Mouse (Mus musculus) megakaryocyte, embryonic 14.5 days (primary cell): ENCODE measurements around the gene Pds5a. TPM values are rescaled to one million over a fixed set of nuclear protein-coding genes. Genes with fewer than 3 reads are reported as not detected.
"Not testable (repeated sequence)": the region's sequence is repeated elsewhere in the genome, so short reads cannot be mapped to it uniquely, and the experiment has no call there.

ENCODE experiments used
- H3K27me3 ChIP-seq: replicated peaks from 2 replicates; pipeline ENCODE3; 2012; ENCODE audit warnings: inconsistent platforms
- H3K36me3 ChIP-seq: replicated peaks from 2 replicates; pipeline ENCODE3; 2012; ENCODE audit warnings: low read length, inconsistent platforms, mixed read lengths
- H3K4me1 ChIP-seq: 2 replicates; pipeline ENCODE4 v1.6.1; 2012; ENCODE audit warnings: inconsistent platforms
- H3K4me3 ChIP-seq: replicated peaks from 2 replicates; pipeline ENCODE3; 2012; ENCODE audit warnings: moderate library complexity, mild to moderate bottlenecking, inconsistent platforms
- H3K9me3 ChIP-seq: 2 replicates; pipeline ENCODE4 v1.6.1; 2012; ENCODE audit warnings: inconsistent platforms
- FLI1 ChIP-seq: IDR thresholded peaks from 2 replicates; pipeline ENCODE4 v1.6.1; 2012; ENCODE audit warnings: low read length, inconsistent platforms, mixed read lengths
- GATA1 ChIP-seq: IDR thresholded peaks from 3 replicates; pipeline ENCODE4 v1.6.1; 2012; ENCODE audit warnings: mixed read lengths, low read length, inconsistent platforms, borderline replicate concordance
- polyA plus RNA-seq: library from polyadenylated mRNA; stranded (reverse); fragments of >175 nt; gene quantifications from 2 replicates; pipeline ENCODE4 v1.2.3, GENCODE M21; 2012; ENCODE audit warnings: low replicate concordance; ENCODE audit not compliant: insufficient read depth

Pds5a gene
- polyA plus RNA-seq = 1.8 and 4.8 TPM in 2 replicates

DNA sequence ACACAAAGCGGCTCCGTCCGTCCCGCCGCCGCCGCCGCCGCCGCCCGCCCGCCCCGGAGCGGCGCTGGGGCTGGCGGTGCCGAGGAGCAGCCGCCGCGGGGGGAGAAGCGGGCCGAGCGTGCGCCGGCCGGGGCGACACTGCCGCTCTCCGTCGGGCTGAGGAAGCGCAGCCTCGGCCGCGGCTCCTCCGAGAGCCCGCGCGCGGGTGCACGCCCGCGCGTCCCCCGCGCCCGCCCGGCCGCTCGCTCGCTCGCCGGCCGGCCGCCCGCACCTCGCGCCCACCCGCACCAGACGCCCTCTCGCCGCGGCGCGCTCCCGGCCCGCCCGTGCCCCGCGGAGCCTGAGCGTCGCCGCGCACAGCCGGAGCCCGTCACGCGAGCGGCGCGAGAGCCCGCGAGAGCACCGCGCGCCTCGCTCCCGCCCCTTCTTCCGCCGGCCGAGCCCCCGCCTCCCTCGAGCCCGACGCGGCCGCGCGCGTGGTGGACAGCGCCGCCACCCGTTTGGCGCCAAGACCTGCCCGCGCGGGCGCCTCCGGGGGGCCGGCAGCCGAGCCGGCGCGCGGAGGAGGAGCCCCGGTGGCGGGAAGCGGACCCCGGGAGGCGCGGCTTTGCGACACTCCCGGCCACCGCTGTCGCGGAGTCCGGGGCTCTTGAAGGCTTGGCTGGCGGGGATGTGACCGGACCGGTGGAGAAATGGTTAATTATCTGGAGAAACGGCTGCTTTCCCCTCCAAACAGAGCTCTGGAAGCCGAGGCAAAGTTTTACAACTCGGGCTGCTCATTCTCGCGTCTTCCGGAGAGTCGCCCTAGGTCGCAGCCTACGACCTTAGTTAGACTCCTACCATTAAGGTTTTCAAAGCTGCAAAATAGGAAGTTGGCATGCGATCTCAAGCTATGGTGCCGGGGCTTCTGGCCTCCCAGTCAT, at the start of gene Pds5a:
Gene Pds5a (minus strand): TSS at position 438 of the 923 bp plus-strand sequence.
- TF ChIP-seq GATA1 = no peak
- TF ChIP-seq FLI1 = no peak
- Histone ChIP-seq H3K4me1 (peaks cover 36% of the 10 kb centered on the region), H3K36me3 (peaks cover 23% of the 10 kb centered on the region), H3K9me3 (no peaks in the 10 kb centered on the region), H3K4me3 (peak within 1 kb of the TSS; percentile 95), H3K27me3 (no peaks in the 10 kb centered on the region)

DNA sequence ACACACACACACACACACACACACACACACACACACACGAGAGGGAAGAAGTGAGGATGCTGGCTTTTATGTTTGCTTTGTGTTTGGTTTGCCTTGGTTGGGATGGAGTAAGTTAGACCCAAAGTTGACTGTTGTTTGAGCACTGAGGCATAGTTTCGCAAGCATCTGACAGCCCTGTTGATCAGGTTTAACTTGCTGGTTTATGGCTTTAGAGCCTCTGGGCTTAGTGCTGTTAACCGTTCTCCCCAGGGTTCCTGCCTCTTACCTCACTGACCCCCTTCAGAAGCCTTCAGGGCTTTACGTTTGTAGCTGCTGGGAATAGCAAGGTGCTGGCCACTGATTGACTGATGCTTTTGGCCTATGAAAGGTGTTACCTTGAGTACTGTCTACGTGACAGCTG, 48.8 kb upstream of the Pds5a start:
- H3K4me3 ChIP-seq = no peak overlapping the region
- TF ChIP-seq GATA1 (no peak), FLI1 (no peak)

DNA sequence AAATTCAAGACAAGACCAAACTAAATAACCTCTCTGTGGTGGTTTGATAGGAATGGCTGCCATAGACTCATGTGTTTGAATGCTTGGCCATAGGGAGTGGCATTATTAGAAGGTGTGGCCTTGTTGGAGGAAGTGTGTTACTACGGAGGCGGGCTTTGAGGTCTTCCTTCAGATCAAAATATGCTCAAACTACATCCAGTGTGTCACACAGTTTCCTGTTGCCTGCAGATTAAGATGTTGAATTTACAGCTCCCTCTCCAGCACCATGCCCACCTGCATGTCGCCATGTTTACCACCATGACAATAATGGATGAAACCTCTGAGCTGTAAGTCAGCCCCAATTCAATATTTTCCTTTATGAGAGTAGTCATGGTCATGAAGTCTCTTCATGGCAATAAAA, 41.3 kb upstream of the Pds5a start:
- H3K4me3 ChIP-seq = peak overlapping the region; percentile 85
- 0 out of 2 replicates have a peak, but pooled peaks cover 4% of the 10 kb centered on the region for H3K9me3 ChIP-seq
- H3K36me3 ChIP-seq = peaks cover 17% of the 10 kb centered on the region
- no peaks in the 10 kb centered on the region for H3K27me3 ChIP-seq
- no peak for TF ChIP-seq FLI1
- no peak for TF ChIP-seq GATA1
- H3K4me1 ChIP-seq = peaks cover 52% of the 10 kb centered on the region

More for the DNA sequence above, 48.8 kb upstream of the Pds5a start:
- Histone ChIP-seq H3K4me1 (peaks cover 70% of the 10 kb centered on the region), H3K9me3 (no peaks in the 10 kb centered on the region), H3K36me3 (peaks cover 43% of the 10 kb centered on the region), H3K27me3 (no peaks in the 10 kb centered on the region)

DNA sequence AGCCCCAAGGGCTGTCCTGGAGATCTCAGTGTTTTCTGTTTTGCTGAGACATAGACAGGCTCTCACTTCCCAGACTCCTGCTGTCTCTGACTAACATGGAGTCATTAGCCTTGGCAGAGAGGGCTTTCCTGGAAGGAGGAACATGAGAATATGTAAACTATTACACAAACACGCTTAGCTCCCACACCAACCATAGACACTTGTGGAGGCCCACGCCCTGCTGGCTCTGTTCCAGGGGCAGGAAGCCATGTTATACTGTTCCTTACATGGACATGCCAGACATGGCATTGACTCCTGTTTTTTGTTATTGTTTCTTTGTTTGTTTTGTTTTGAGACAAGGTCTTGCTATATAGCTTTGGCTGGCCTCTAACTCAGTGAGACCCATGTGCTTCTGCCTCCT, 37.5 kb upstream of the Pds5a start:
- no peaks in the 10 kb centered on the region for H3K27me3 ChIP-seq
- peaks cover 4% of the 10 kb centered on the region for H3K36me3 ChIP-seq
- peaks cover 62% of the 10 kb centered on the region for H3K4me1 ChIP-seq
- no peak for TF ChIP-seq FLI1
- no peak for TF ChIP-seq GATA1
- no peak overlapping the region for H3K4me3 ChIP-seq
- 0 out of 2 replicates have a peak, but pooled peaks cover 4% of the 10 kb centered on the region for H3K9me3 ChIP-seq

DNA sequence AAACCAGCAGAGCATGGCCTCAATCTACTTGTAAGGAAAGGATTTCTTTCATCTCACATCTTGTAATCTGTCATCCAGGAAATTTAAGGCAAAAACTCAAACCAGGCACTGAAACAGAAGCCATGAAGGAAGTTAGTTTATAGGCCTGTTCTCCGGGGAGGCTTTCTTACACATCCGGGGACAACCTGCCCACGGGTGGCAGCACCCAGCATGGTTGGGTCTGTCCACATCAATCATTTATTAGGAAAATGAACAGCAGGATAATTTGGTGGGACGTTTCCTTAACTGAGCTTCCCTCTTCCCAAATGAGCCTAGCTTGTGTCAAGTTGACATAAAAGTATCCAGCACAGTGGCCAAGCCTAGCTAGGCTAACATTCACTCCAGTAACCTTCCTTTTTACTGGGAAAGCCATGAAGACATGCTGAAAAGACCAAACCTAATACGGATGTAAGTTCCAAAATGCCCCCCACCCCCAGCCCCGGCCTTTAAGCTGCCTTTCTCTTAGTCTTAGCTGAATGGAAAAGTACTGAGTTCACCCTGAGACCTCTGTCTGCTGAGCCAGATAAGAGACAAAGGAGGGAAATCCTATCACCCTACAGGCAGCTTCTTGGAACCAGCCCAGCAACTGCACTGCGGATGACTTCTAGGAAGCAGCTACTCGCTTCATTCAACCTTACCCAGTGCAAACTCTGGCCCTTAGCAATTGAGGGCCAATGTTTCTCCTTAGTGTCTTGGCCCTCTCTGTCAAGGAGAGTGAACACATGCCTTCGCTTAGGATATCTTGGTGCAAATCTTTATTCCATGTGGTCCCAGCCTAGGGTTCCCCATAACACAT, 33.3 kb upstream of the Pds5a start:
- H3K36me3 ChIP-seq = peaks cover 4% of the 10 kb centered on the region
- TF ChIP-seq FLI1 (no peak), GATA1 (peak; percentile 11; the same call in 1 of the 3 replicates)
- no peaks in the 10 kb centered on the region for H3K27me3 ChIP-seq
- H3K4me1 ChIP-seq = peaks cover 61% of the 10 kb centered on the region
- H3K4me3 ChIP-seq = peak overlapping the region; percentile 7
- H3K9me3 ChIP-seq = 0 out of 2 replicates have a peak, but pooled peaks cover 4% of the 10 kb centered on the region

DNA sequence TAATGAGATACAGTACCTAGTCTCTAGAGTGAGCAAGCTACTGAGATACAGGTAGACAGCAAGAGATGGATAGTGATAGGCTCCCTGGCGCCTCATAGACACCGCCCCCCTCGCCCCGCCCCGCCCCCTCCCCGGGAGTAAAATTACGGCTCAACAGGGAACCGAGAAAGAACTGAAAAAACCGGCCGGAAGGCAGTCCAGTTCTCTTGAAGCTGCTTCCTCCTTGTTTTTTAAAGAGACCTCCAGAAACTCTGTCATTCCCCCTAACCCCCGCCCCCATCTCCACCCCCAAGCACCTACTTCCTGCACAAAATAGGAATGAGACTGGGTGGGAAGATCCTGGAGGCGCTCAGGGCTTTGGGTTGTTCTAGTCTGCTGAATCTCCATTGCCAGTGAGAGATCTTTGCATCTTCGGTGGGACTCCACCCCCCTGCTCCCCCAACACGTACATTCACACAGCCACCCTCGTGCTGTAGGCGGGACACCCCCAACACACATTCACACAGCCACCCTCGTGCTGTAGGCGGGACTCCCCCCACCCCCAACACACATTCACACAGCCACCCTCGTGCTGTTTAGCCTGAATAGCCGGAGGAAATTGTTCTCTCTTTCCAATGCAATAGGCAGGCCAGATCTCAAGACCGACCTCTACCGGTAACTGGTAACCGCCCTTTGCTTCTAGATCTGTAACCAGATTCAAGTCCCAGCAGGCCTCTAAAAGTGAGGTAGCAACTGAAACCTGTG, 26.4 kb upstream of the Pds5a start:
- H3K9me3 ChIP-seq = no peaks in the 10 kb centered on the region
- H3K4me1 ChIP-seq = peaks cover 56% of the 10 kb centered on the region
- H3K27me3 ChIP-seq = no peaks in the 10 kb centered on the region
- TF ChIP-seq GATA1 (no peak), FLI1 (no peak)
- peaks cover 13% of the 10 kb centered on the region for H3K36me3 ChIP-seq
- peak overlapping the region; percentile 90 for H3K4me3 ChIP-seq

DNA sequence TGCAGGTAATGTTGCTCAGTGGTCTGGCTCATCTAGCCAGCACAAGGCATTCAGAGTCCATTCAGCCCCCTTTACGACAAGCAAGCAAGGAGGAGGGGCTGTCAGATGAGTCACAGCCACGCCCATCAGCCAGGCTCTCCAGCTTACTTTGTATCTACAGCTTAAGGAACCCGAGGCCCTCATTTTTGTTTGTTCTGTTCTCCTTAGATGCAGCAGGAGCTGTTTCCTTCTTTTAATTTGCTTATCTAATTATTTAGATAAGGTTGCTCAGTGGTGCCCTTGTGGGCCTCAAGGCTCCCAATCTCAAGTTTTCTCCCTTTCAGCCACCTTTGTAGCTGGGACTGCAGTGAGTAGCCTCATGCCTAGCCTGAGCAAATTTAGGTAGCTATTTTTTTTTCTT, 20.3 kb upstream of the Pds5a start:
- H3K27me3 ChIP-seq = no peaks in the 10 kb centered on the region
- no peak overlapping the region for H3K4me3 ChIP-seq
- H3K4me1 ChIP-seq = peaks cover 34% of the 10 kb centered on the region
- H3K36me3 ChIP-seq = peaks cover 13% of the 10 kb centered on the region
- no peaks in the 10 kb centered on the region for H3K9me3 ChIP-seq
- TF ChIP-seq GATA1 (no peak), FLI1 (no peak)

DNA sequence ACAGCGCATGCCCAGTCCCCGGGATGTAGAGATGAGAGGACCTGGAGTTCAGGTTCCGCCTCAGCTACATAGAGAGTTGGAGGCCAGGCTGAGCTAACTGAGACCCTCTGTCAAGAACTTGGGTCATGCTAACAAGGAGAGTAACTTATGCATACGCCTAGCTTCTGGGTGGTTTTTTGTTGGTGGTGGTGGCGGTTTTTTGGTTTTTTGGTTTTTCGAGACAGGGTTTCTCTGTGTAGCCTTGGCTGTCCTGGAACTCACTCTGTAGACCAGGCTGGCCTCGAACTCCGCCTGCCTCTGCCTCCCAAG, 19.8 kb upstream of the Pds5a start:
- H3K4me3 ChIP-seq = peak overlapping the region; percentile 33
- H3K36me3 ChIP-seq = peaks cover 13% of the 10 kb centered on the region
- H3K9me3 ChIP-seq, H3K27me3 ChIP-seq: not testable (repeated sequence)
- H3K4me1 ChIP-seq = peaks cover 29% of the 10 kb centered on the region

DNA sequence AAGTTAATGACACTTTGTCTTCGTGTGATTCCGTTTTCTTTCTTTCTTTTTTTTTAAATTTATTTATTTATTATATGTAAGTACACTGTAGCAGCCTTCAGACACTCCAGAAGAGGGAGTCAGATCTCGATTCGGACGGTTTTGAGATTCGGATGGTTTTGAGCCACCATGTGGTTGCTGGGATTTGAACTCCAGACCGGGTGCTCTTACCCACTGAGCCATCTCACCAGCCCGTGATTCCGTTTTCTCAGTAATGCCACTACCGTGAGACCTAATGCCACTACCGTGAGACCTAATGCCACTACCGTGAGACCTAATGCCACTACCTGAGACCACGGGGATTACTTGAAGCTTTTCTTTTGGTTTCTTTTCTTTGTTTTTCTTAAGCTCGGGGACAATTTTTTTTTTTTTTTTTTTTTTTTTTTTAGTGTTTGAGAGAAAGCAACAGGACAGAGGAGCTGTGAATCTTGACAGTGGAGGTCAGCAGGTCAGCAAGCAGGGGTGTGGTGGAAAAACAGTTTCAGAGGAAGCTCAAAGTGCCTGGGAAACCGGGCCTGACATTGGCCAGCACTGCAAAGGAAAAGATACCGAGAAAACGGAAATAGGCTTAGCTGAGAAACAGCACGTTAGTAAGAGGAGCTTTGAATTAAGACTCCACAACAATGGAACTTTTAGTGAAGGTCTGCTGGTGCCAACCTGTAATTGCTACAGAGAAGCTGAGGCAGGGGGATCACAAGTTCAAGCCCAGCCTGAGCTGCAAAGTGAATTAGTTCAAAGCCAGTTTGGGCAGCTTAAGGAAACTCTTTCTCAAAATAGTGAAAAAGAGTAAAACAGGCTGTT, 19.2 kb upstream of the Pds5a start:
- Histone ChIP-seq H3K4me3 (peak overlapping the region; percentile 33), H3K27me3 (no peaks in the 10 kb centered on the region)
- TF ChIP-seq GATA1 = no peak
- no peak for TF ChIP-seq FLI1

More for the DNA sequence above, 19.2 kb upstream of the Pds5a start:
- H3K9me3 ChIP-seq = no peaks in the 10 kb centered on the region
- peaks cover 13% of the 10 kb centered on the region for H3K36me3 ChIP-seq
- peaks cover 23% of the 10 kb centered on the region for H3K4me1 ChIP-seq
